9 mouse cellular contexts compared by ENCODE assay signal in the genomic region with DNA sequence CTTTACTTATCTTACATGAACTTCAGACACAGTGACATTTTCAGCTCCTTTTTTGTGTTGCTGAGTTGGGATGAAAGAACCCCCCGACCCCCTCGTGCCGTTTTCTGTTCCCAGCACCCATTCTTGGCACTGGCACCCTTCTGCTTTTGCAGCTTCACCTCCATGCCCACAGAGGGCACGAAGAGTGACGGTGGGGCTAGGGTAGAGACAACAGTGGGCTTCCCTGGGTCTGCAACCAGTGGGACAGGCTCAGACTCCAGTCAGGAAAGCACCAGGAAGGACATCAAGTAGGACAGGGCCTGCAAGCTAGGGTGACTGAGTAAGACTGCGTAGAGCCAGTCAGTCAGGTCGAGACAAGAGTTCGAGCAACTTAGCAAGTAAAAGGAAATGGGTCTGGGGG. TPM values are rescaled to one million over a fixed set of nuclear protein-coding genes. Genes with fewer than 3 reads are reported as not detected.
A peak's percentile ranks its signal among the peaks of the same experiment; 100 is the strongest.
DNase-seq lines count a peak whose midpoint lies in the region; ATAC-seq and TF ChIP-seq lines count a peak whose summit lies in the region.
"Had no signal": no experiment of that assay in that cellular context is flagged by ENCODE, and none has a peak within 500 bp of the region (broad histone marks: within the 10 kb centered on the region; RNA-seq: fewer than 3 reads in every experiment).

No protein-coding gene starts in this region.

- H3K27me3 ChIP-seq in heart, postnatal 0 days (ENCODE audit: control insufficient read depth, insufficient read depth, low read length) = peaks cover 47% of the 10 kb centered on the region
- peaks cover 4% of the 10 kb centered on the region; the same call in 1 of the 2 replicates for H3K27me3 ChIP-seq in hindbrain, embryonic 15.5 days
- no peaks in the 10 kb centered on the region for H3K27me3 ChIP-seq in midbrain, embryonic 14.5 days (ENCODE audit: control insufficient read depth, insufficient read depth, low read length)

- peaks cover 7% of the 10 kb centered on the region for H3K4me1 ChIP-seq in heart, postnatal 0 days (ENCODE audit: control insufficient read depth, insufficient read depth)
- H3K4me1 ChIP-seq in cortical plate, adult 2 months (ENCODE audit: control insufficient read depth, insufficient read depth, low read length) = peaks cover 5% of the 10 kb centered on the region
- peaks cover 37% of the 10 kb centered on the region for H3K4me1 ChIP-seq in hindbrain, embryonic 15.5 days (replicated peaks)
- peaks cover 19% of the 10 kb centered on the region for H3K4me1 ChIP-seq in midbrain, embryonic 14.5 days (ENCODE audit: control insufficient read depth, insufficient read depth, low read length)

- TF ChIP-seq EP300 in heart, postnatal 0 days (IDR thresholded peaks at IDR 0.05; ENCODE audit: low read depth) = no peak

- no peak for ATAC-seq in heart, postnatal 0 days (ENCODE audit: insufficient read depth, low read depth)
- peak; percentile 23 for ATAC-seq in hindbrain, embryonic 15.5 days (ENCODE audit: low FRiP score, low read depth)
- no peak for ATAC-seq in midbrain, embryonic 14.5 days (ENCODE audit: low FRiP score, low TSS enrichment)
- ATAC-seq in cerebellum, adult (ENCODE audit: insufficient number of reproducible peaks, low FRiP score, low TSS enrichment) = no peak

- no peak overlapping the region for H3K27ac ChIP-seq in heart, postnatal 0 days (ENCODE audit: low read depth)
- no peak overlapping the region for H3K27ac ChIP-seq in cortical plate, adult 2 months (ENCODE audit: insufficient read depth, low read length)
- H3K27ac ChIP-seq in hindbrain, embryonic 15.5 days (replicated peaks) = peak overlapping the region; percentile 72
- H3K27ac ChIP-seq in midbrain, embryonic 14.5 days (replicated peaks; ENCODE audit: low read depth, low read length) = no peak overlapping the region; the same call in 1 of the 2 replicates

- TF ChIP-seq POLR2A in cortical plate, adult 2 months (IDR thresholded peaks at IDR 0.05; ENCODE audit: extremely low read depth, insufficient read depth, low read length) = no peak

- H3K4me2 ChIP-seq in heart, postnatal 0 days (ENCODE audit: low read depth, low read length) = peak overlapping the region; percentile 57
- peak overlapping the region; percentile 92 for H3K4me2 ChIP-seq in hindbrain, embryonic 15.5 days
- H3K4me2 ChIP-seq in midbrain, embryonic 14.5 days (ENCODE audit: low read length) = peak overlapping the region; percentile 82

- WGBS in heart, postnatal 0 days = 58% methylated on average over 8 of the region's 8 CpGs
- 54% methylated on average over 8 of the region's 8 CpGs for WGBS in hindbrain, embryonic 15.5 days
- 54% methylated on average over 8 of the region's 8 CpGs for WGBS in midbrain, embryonic 14.5 days

- H3K9me3 ChIP-seq in heart, postnatal 0 days (replicated peaks; ENCODE audit: control insufficient read depth, low read length) = no peaks in the 10 kb centered on the region
- no peaks in the 10 kb centered on the region for H3K9me3 ChIP-seq in hindbrain, embryonic 15.5 days
- no peaks in the 10 kb centered on the region for H3K9me3 ChIP-seq in midbrain, embryonic 14.5 days (ENCODE audit: control insufficient read depth, low read length)

- DNase-seq in heart, postnatal 0 days (ENCODE audit: low spot score) = no peak
- DNase-seq in heart, adult 11 months = no peak
- DNase-seq in midbrain, embryonic 14.5 days = no peak
- DNase-seq in thymus, postnatal 14 days = no peak
- DNase-seq in embryo, embryonic 11 days = no peak

- TF ChIP-seq CTCF in heart, postnatal 0 days (IDR thresholded peaks at IDR 0.05; ENCODE audit: low read depth) = no peak
- TF ChIP-seq CTCF in cortical plate, adult 2 months (IDR thresholded peaks at IDR 0.05; ENCODE audit: extremely low read depth, insufficient read depth, low read length) = no peak

- H3K36me3 ChIP-seq in heart, postnatal 0 days (replicated peaks; ENCODE audit: control insufficient read depth, insufficient read depth, low read length) = no peaks in the 10 kb centered on the region
- H3K36me3 ChIP-seq in hindbrain, embryonic 15.5 days = no peaks in the 10 kb centered on the region; the same call in 1 of the 2 replicates
- H3K36me3 ChIP-seq in midbrain, embryonic 14.5 days (ENCODE audit: control insufficient read depth, insufficient read depth, low read length) = peaks cover 10% of the 10 kb centered on the region; the same call in 1 of the 2 replicates

- peak overlapping the region; percentile 36; the same call in 1 of the 2 replicates for H3K4me3 ChIP-seq in heart, postnatal 0 days (ENCODE audit: low read depth, low read length)
- peak overlapping the region; percentile 80; the same call in 1 of the 2 replicates for H3K4me3 ChIP-seq in cortical plate, adult 2 months (ENCODE audit: insufficient read depth, low read length)
- H3K4me3 ChIP-seq in hindbrain, embryonic 15.5 days = peak overlapping the region; percentile 61
- H3K4me3 ChIP-seq in midbrain, embryonic 14.5 days (replicated peaks; ENCODE audit: low read depth, low read length) = peak overlapping the region; percentile 69; the same call in 1 of the 2 replicates

- H3K9ac ChIP-seq in heart, postnatal 0 days (replicated peaks; ENCODE audit: low read depth, low read length) = no peak overlapping the region
- H3K9ac ChIP-seq in hindbrain, embryonic 15.5 days = no peak overlapping the region
- no peak overlapping the region for H3K9ac ChIP-seq in midbrain, embryonic 14.5 days (replicated peaks; ENCODE audit: low read length)

RNA-seq across cellular contexts. Expression of a gene that starts 1.7 kb away (rescaled TPM):
- total RNA-seq in heart, postnatal 0 days (2014; rRNA removed; ENCODE audit: low replicate concordance) = 2.4 and 4.1 TPM in 2 replicates
- 0.92 and 1.1 TPM in 2 replicates for polyA plus RNA-seq in heart, postnatal 0 days (2015; fragmentation: Nextera tagmentation; extraction: Ambion mirVana)
- polyA plus RNA-seq in cortical plate, adult 2 months (2012; rRNA removed) = 314 and 325 TPM in 2 replicates
- 145 and 177 TPM in 2 replicates for polyA plus RNA-seq in hindbrain, embryonic 15.5 days (2015; fragmentation: Nextera tagmentation; extraction: Ambion mirVana)
- polyA plus RNA-seq in midbrain, embryonic 14.5 days (2014; fragmentation: Nextera tagmentation; extraction: Ambion mirVana) = 138 and 147 TPM in 2 replicates

RNA-seq across cellular contexts. Expression of a gene that starts 1.9 kb away (rescaled TPM):
- total RNA-seq in heart, postnatal 0 days (2014; rRNA removed; ENCODE audit: low replicate concordance) = not detected in 2 replicates
- not detected in 2 replicates for polyA plus RNA-seq in heart, postnatal 0 days (2015; fragmentation: Nextera tagmentation; extraction: Ambion mirVana)
- 0.21 and 0.57 TPM in 2 replicates for polyA plus RNA-seq in cortical plate, adult 2 months (2012; rRNA removed)
- 0.23 TPM in 1 of 2 replicates, not detected in the other for polyA plus RNA-seq in hindbrain, embryonic 15.5 days (2015; fragmentation: Nextera tagmentation; extraction: Ambion mirVana)
- polyA plus RNA-seq in midbrain, embryonic 14.5 days (2014; fragmentation: Nextera tagmentation; extraction: Ambion mirVana) = not detected in 2 replicates
- total RNA-seq: layer of hippocampus, adult 18-20 months had no signal

RNA-seq across cellular contexts. Expression of a gene that starts 3.7 kb away (rescaled TPM):
- not detected in 2 replicates for total RNA-seq in heart, postnatal 0 days (2014; rRNA removed; ENCODE audit: low replicate concordance)
- not detected in 2 replicates for polyA plus RNA-seq in heart, postnatal 0 days (2015; fragmentation: Nextera tagmentation; extraction: Ambion mirVana)
- polyA plus RNA-seq in cortical plate, adult 2 months (2012; rRNA removed) = not detected in 2 replicates
- not detected in 2 replicates for polyA plus RNA-seq in hindbrain, embryonic 15.5 days (2015; fragmentation: Nextera tagmentation; extraction: Ambion mirVana)
- not detected in 2 replicates for polyA plus RNA-seq in midbrain, embryonic 14.5 days (2014; fragmentation: Nextera tagmentation; extraction: Ambion mirVana)
- total RNA-seq: layer of hippocampus, adult 18-20 months had no signal

RNA-seq across cellular contexts. Expression of a gene that starts 6.1 kb away (rescaled TPM):
- total RNA-seq in heart, postnatal 0 days (2014; rRNA removed; ENCODE audit: low replicate concordance) = not detected in 2 replicates
- polyA plus RNA-seq in heart, postnatal 0 days (2015; fragmentation: Nextera tagmentation; extraction: Ambion mirVana) = not detected in 2 replicates
- 0.26 and 0.44 TPM in 2 replicates for polyA plus RNA-seq in cortical plate, adult 2 months (2012; rRNA removed)
- not detected in 2 replicates for polyA plus RNA-seq in hindbrain, embryonic 15.5 days (2015; fragmentation: Nextera tagmentation; extraction: Ambion mirVana)
- not detected in 2 replicates for polyA plus RNA-seq in midbrain, embryonic 14.5 days (2014; fragmentation: Nextera tagmentation; extraction: Ambion mirVana)
- total RNA-seq: layer of hippocampus, adult 18-20 months had no signal

RNA-seq across cellular contexts. Expression of a gene that starts 6.4 kb away (rescaled TPM):
- 4.8 and 6.9 TPM in 2 replicates for total RNA-seq in heart, postnatal 0 days (2014; rRNA removed; ENCODE audit: low replicate concordance)
- 0.97 and 1.6 TPM in 2 replicates for polyA plus RNA-seq in heart, postnatal 0 days (2015; fragmentation: Nextera tagmentation; extraction: Ambion mirVana)
- 14.0 and 15.5 TPM in 2 replicates for polyA plus RNA-seq in cortical plate, adult 2 months (2012; rRNA removed)
- polyA plus RNA-seq in hindbrain, embryonic 15.5 days (2015; fragmentation: Nextera tagmentation; extraction: Ambion mirVana) = 4.9 and 6.3 TPM in 2 replicates
- polyA plus RNA-seq in midbrain, embryonic 14.5 days (2014; fragmentation: Nextera tagmentation; extraction: Ambion mirVana) = 3.7 and 5.1 TPM in 2 replicates

Comparison
In these comparisons a context has a peak if more than half of its experiments do, and no peak if none do; other contexts are left out.
1. RNA of a gene that starts 1.7 kb away (polyA plus RNA-seq): 314 to 325 TPM in cortical plate, adult 2 months, 145 to 177 TPM in hindbrain, embryonic 15.5 days and 138 to 147 TPM in midbrain, embryonic 14.5 days; 0.92 to 1.1 TPM in heart, postnatal 0 days; every median in the first group is over 10 times any median in the second.
2. Peak in every context shown above with its lines, with median percentiles within 50 percentile points of each other: H3K4me2 ChIP-seq and H3K4me3 ChIP-seq.